In genomic region chr13:112926796-112927195, GRCm38 (mm10) we compare ENCODE assay signal across 8 mouse cellular contexts. TPM values are rescaled to one million over a fixed set of nuclear protein-coding genes. Genes with fewer than 3 reads are reported as not detected.
DNase-seq lines count a peak whose midpoint lies in the region; ATAC-seq and TF ChIP-seq lines count a peak whose summit lies in the region.

No protein-coding gene starts in this region.

- peaks cover 4 to 6% of the 10 kb centered on the region in 2 experiments; a peak in 3 of 4 replicates for H3K4me1 ChIP-seq in ES-E14 (ENCODE audit: control insufficient read depth in 2 of 2, insufficient read depth in 2 of 2, low read length in 2 of 2, poor library complexity in 1 of 2)
- peaks cover 4 to 22% of the 10 kb centered on the region in 2 experiments; a peak in 3 of 4 replicates for H3K4me1 ChIP-seq in heart, embryonic 14.5 days (ENCODE audit: control insufficient read depth in 2 of 2, insufficient read depth in 2 of 2, low read length in 2 of 2)
- peaks cover 7% of the 10 kb centered on the region for H3K4me1 ChIP-seq in limb, embryonic 11.5 days (ENCODE audit: control insufficient read depth, insufficient read depth, low read length)
- H3K4me1 ChIP-seq in midbrain, embryonic 13.5 days (replicated peaks) = peaks cover 27% of the 10 kb centered on the region

- DNase-seq in ES-E14 (ENCODE audit: low read depth, low spot score) = no peak
- peak; percentile 50 for DNase-seq in cerebellum, postnatal 14 days
- peak; percentile 52 for DNase-seq in limb, embryonic 11.5 days (ENCODE audit: low spot score)
- DNase-seq in thymus, postnatal 14 days = peak; percentile 52
- DNase-seq in left cerebral cortex, adult 11 months (ENCODE audit: low spot score) = no peak

- peak overlapping the region; percentile 80 for H3ac ChIP-seq in C2C12 (ENCODE audit: control insufficient read depth, insufficient read length, low read depth)

- H3K9me3 ChIP-seq in ES-E14 (ENCODE audit: control insufficient read depth, insufficient read depth, low read depth, low read length) = no peaks in the 10 kb centered on the region
- H3K9me3 ChIP-seq in heart, embryonic 14.5 days (ENCODE audit: control insufficient read depth, low read length) = no peaks in the 10 kb centered on the region
- no peaks in the 10 kb centered on the region for H3K9me3 ChIP-seq in limb, embryonic 11.5 days (ENCODE audit: control insufficient read depth, low read length)
- no peaks in the 10 kb centered on the region for H3K9me3 ChIP-seq in midbrain, embryonic 13.5 days

- in situ Hi-C loops in ES-E14 (cut with MboI; ENCODE audit: low sequenced_read_pairs in 2 of 2, unreplicated experiment in 2 of 2) = no loop called here

- peaks cover 70% of the 10 kb centered on the region for H3K79me2 ChIP-seq in C2C12 (ENCODE audit: control insufficient read depth, insufficient read depth)

- no peak for ATAC-seq in heart, embryonic 14.5 days (ENCODE audit: insufficient number of reproducible peaks, insufficient read depth, low FRiP score, low read depth)
- no peak for ATAC-seq in limb, embryonic 11.5 days (ENCODE audit: insufficient number of reproducible peaks, low FRiP score, low TSS enrichment, low read depth)
- ATAC-seq in midbrain, embryonic 13.5 days = peak; percentile 12

- under 1% methylated on average over 19 of the region's 19 CpGs for WGBS in heart, embryonic 14.5 days
- under 1% methylated on average over 19 of the region's 19 CpGs for WGBS in limb, embryonic 11.5 days
- WGBS in midbrain, embryonic 13.5 days = 1% methylated on average over 19 of the region's 19 CpGs

- no peaks in the 10 kb centered on the region for H3K27me3 ChIP-seq in C2C12 (ENCODE audit: control insufficient read depth, insufficient read depth, insufficient read length)
- no peaks in the 10 kb centered on the region for H3K27me3 ChIP-seq in heart, embryonic 14.5 days (ENCODE audit: control insufficient read depth, insufficient read depth, low read length)
- no peaks in the 10 kb centered on the region for H3K27me3 ChIP-seq in limb, embryonic 11.5 days (ENCODE audit: control insufficient read depth, insufficient read depth, low read length)
- no peaks in the 10 kb centered on the region for H3K27me3 ChIP-seq in midbrain, embryonic 13.5 days

- peak overlapping the region; percentile 71 for H3K4me2 ChIP-seq in heart, embryonic 14.5 days (ENCODE audit: low read length)
- H3K4me2 ChIP-seq in limb, embryonic 11.5 days (ENCODE audit: low read depth, severe bottlenecking) = peak overlapping the region; percentile 52
- H3K4me2 ChIP-seq in midbrain, embryonic 13.5 days (replicated peaks) = peak overlapping the region; percentile 75

- TF ChIP-seq CTCF in C2C12 (IDR thresholded peaks at IDR 0.05; ENCODE audit: control insufficient read depth, insufficient read depth, insufficient read length) = no peak

- H3K9ac ChIP-seq in ES-E14 (ENCODE audit: insufficient read depth, low read depth, low read length, poor library complexity, severe bottlenecking) = peak overlapping the region; percentile 89
- peak overlapping the region; percentile 90 for H3K9ac ChIP-seq in heart, embryonic 14.5 days (ENCODE audit: low read length)
- H3K9ac ChIP-seq in limb, embryonic 11.5 days (ENCODE audit: low read length) = peak overlapping the region; percentile 85
- peak overlapping the region; percentile 87 for H3K9ac ChIP-seq in midbrain, embryonic 13.5 days (replicated peaks)

- H3K79me3 ChIP-seq in C2C12 (ENCODE audit: low read depth) = peaks cover 58% of the 10 kb centered on the region

- no peak overlapping the region; the same call in 1 of the 2 replicates for H3K27ac ChIP-seq in ES-E14 (ENCODE audit: insufficient read depth, low read depth, low read length, poor library complexity, severe bottlenecking)
- peak overlapping the region; percentile 73 to 75 for H3K27ac ChIP-seq in heart, embryonic 14.5 days (replicated peaks in 1 of 2; ENCODE audit: control insufficient read depth in 1 of 2, insufficient read depth in 1 of 2, low read depth in 2 of 2, low read length in 2 of 2)
- H3K27ac ChIP-seq in limb, embryonic 11.5 days (replicated peaks; ENCODE audit: low read depth, low read length) = peak overlapping the region; percentile 56; the same call in 1 of the 2 replicates
- peak overlapping the region; percentile 83 for H3K27ac ChIP-seq in midbrain, embryonic 13.5 days

- H3K36me3 ChIP-seq in C2C12 (ENCODE audit: control insufficient read depth, insufficient read depth) (peaks cover 16% of the 10 kb centered on the region), ES-E14 (ENCODE audit: control insufficient read depth, insufficient read depth, low read length, poor library complexity, severe bottlenecking) (peaks cover 6% of the 10 kb centered on the region; the same call in 1 of the 2 replicates)
- H3K36me3 ChIP-seq in heart, embryonic 14.5 days (ENCODE audit: control insufficient read depth, insufficient read depth, low read length) = peaks cover 20% of the 10 kb centered on the region
- no peaks in the 10 kb centered on the region for H3K36me3 ChIP-seq in limb, embryonic 11.5 days (ENCODE audit: control insufficient read depth, insufficient read depth, low read length)
- peaks cover 4% of the 10 kb centered on the region for H3K36me3 ChIP-seq in midbrain, embryonic 13.5 days

- H3K4me3 ChIP-seq in C2C12 (ENCODE audit: insufficient read depth, poor library complexity, severe bottlenecking) (peak overlapping the region; percentile 88), ES-E14 (ENCODE audit: insufficient read depth in 1 of 2, low read depth in 1 of 2, low read length in 2 of 2, poor library complexity in 1 of 2, severe bottlenecking in 1 of 2) (peak overlapping the region; percentile 91 to 96)
- H3K4me3 ChIP-seq in heart, embryonic 14.5 days (ENCODE audit: control insufficient read depth in 1 of 2, insufficient read depth in 1 of 2, low read depth in 1 of 2, low read length in 2 of 2) = peak overlapping the region; percentile 75 to 94
- H3K4me3 ChIP-seq in limb, embryonic 11.5 days (ENCODE audit: low read depth, low read length) = peak overlapping the region; percentile 87
- H3K4me3 ChIP-seq in midbrain, embryonic 13.5 days (replicated peaks) = peak overlapping the region; percentile 79

TF ChIP-seq in C2C12, 6 proteins besides CTCF, POLR2A, EP300 and RAD21:
- TF ChIP-seq FOSL1 (IDR thresholded peaks at IDR 0.05; ENCODE audit: insufficient read depth, low read length, poor library complexity, severe bottlenecking) = no peak

TF ChIP-seq in ES-E14, 5 proteins besides CTCF, POLR2A, EP300 and RAD21:
- TF ChIP-seq ZNF384 (IDR thresholded peaks at IDR 0.05; ENCODE audit: low read depth, low read length) = no peak
- TF ChIP-seq HCFC1 (IDR thresholded peaks at IDR 0.05; ENCODE audit: borderline replicate concordance, insufficient read depth, low read length) = no peak
- TF ChIP-seq CHD2 (IDR thresholded peaks at IDR 0.05; ENCODE audit: low read depth, low read length) = no peak
- no peak for TF ChIP-seq ZC3H11A (IDR thresholded peaks at IDR 0.05; ENCODE audit: borderline replicate concordance, low read depth, low read length)
- no peak for TF ChIP-seq MAFK (IDR thresholded peaks at IDR 0.05; ENCODE audit: insufficient read depth, low read depth, low read length)
TF ChIP-seq in ES-E14: peak in this region for 0.

RNA-seq across cellular contexts. Expression of gene Mtrex, which starts 0.4 kb away (rescaled TPM):
- polyA plus RNA-seq in C2C12 (2012; fragmentation: generic; extraction: Trizol) = 18.0 TPM
- total RNA-seq in ES-E14 (2012; rRNA removed) = 61.8 and 77.1 TPM in 2 replicates
- polyA plus RNA-seq in heart, embryonic 14.5 days (2014; fragmentation: Nextera tagmentation; extraction: Ambion mirVana) = 46.2 and 48.6 TPM in 2 replicates
- 105 and 110 TPM in 2 replicates for polyA plus RNA-seq in limb, embryonic 11.5 days (2014; fragmentation: Nextera tagmentation; extraction: Ambion mirVana)
- 73.2 and 76.6 TPM in 2 replicates for polyA plus RNA-seq in midbrain, embryonic 13.5 days (2015; fragmentation: Nextera tagmentation; extraction: Ambion mirVana)

RNA-seq across cellular contexts. Expression of gene Dhx29, which starts 0.5 kb away (rescaled TPM):
- polyA plus RNA-seq in C2C12 (2012; fragmentation: generic; extraction: Trizol) = 12.5 TPM
- 25.3 and 33.2 TPM in 2 replicates for total RNA-seq in ES-E14 (2012; rRNA removed)
- 11.8 and 16.7 TPM in 2 replicates for polyA plus RNA-seq in heart, embryonic 14.5 days (2014; fragmentation: Nextera tagmentation; extraction: Ambion mirVana)
- 33.2 and 39.9 TPM in 2 replicates for polyA plus RNA-seq in limb, embryonic 11.5 days (2014; fragmentation: Nextera tagmentation; extraction: Ambion mirVana)
- polyA plus RNA-seq in midbrain, embryonic 13.5 days (2015; fragmentation: Nextera tagmentation; extraction: Ambion mirVana) = 32.1 and 33.2 TPM in 2 replicates

Comparison
In these comparisons a context has a peak if more than half of its experiments do, and no peak if none do; other contexts are left out.
1. DNase-seq: peak in cerebellum, postnatal 14 days (2 of 2), limb, embryonic 11.5 days (single experiment) and thymus, postnatal 14 days (single experiment); none in ES-E14 (single experiment) and left cerebral cortex, adult 11 months (single experiment).
2. Peak in every context shown above with its lines, with median percentiles within 50 percentile points of each other: H3K4me3 ChIP-seq, H3K9ac ChIP-seq and H3K4me2 ChIP-seq.